Mouse (Mus musculus) NIH3T3 (cell line): Measurements from ENCODE around the gene Stk24.
A peak's percentile ranks its signal among the peaks of the same experiment; 100 is the strongest.

Experiments
- DNase-seq: peaks from one replicate; pipeline ENCODE4 v3.0.0-alpha.2; 2012; ENCODE audit warnings: low read depth

Stk24 gene

GRCm38 (mm10) chr14:121311083-121311482, 68.7 kb downstream of the Stk24 start:
- DNase-seq, result no peak

- no peak for DNase-seq
These were observed 69.3 kb downstream of the Stk24 start for GRCm38 (mm10) chr14:121310325-121311080.

GRCm38 (mm10) chr14:121309909-121310308, 69.9 kb downstream of the Stk24 start:
- DNase-seq, result no peak

GRCm38 (mm10) chr14:121305316-121306064, 74.3 kb downstream of the Stk24 start:
- DNase-seq, result no peak

GRCm38 (mm10) chr14:121304523-121304922, 75.3 kb downstream of the Stk24 start:
- no peak for DNase-seq

GRCm38 (mm10) chr14:121299093-121299492, 80.7 kb downstream of the Stk24 start:
- DNase-seq, result no peak

GRCm38 (mm10) chr14:121298537-121298936, 81.3 kb downstream of the Stk24 start:
- DNase-seq, result no peak

GRCm38 (mm10) chr14:121297103-121297502, 82.7 kb downstream of the Stk24 start:
- DNase-seq, result no peak

- DNase-seq, result no peak
These were observed 85.3 kb downstream of the Stk24 start for GRCm38 (mm10) chr14:121294484-121294883.

GRCm38 (mm10) chr14:121292391-121292790, 87.4 kb downstream of the Stk24 start:
- peak; percentile 32 for DNase-seq

GRCm38 (mm10) chr14:121291881-121292280, 87.9 kb downstream of the Stk24 start:
- DNase-seq, result no peak

- peak; percentile 38 for DNase-seq
These were observed 94.3 kb downstream of the Stk24 start for GRCm38 (mm10) chr14:121285379-121286120.

GRCm38 (mm10) chr14:121281336-121281710, 98.5 kb downstream of the Stk24 start:
- no peak for DNase-seq

GRCm38 (mm10) chr14:121280601-121281335, 99.0 kb downstream of the Stk24 start:
- peak; percentile 67 for DNase-seq

GRCm38 (mm10) chr14:121279106-121279505, 100.7 kb downstream of the Stk24 start:
- peak; percentile 87 for DNase-seq

GRCm38 (mm10) chr14:121276016-121276415, 103.8 kb downstream of the Stk24 start:
- DNase-seq, result no peak

- DNase-seq, result no peak
These were observed 104.8 kb downstream of the Stk24 start for GRCm38 (mm10) chr14:121274985-121275384.

- peak; percentile 21 for DNase-seq
These were observed 109.3 kb downstream of the Stk24 start for GRCm38 (mm10) chr14:121270490-121270889.

GRCm38 (mm10) chr14:121267801-121268200, 112.0 kb downstream of the Stk24 start:
- DNase-seq, result no peak

- DNase-seq, result no peak
These were observed 115.4 kb downstream of the Stk24 start for GRCm38 (mm10) chr14:121264453-121264852.

- DNase-seq, result no peak
These were observed 115.9 kb downstream of the Stk24 start for GRCm38 (mm10) chr14:121263912-121264311.

- no peak for DNase-seq
These were observed 117.2 kb downstream of the Stk24 start for GRCm38 (mm10) chr14:121262606-121263005.
